Mouse (Mus musculus) forelimb bud, embryonic 11.5 days (tissue): Measurements from ENCODE around the gene Sct.

Experiments used
- DNase-seq: peaks from one replicate; pipeline ENCODE4 v3.0.0-alpha.2; 2012; ENCODE audit warnings: low read depth, low spot score

Sct gene

GRCm38 (mm10) chr7:141278766-141279590 lies at the start of gene Sct:
TSS of gene Sct (minus strand) at chr7:141279133.
- peak; percentile 64 for DNase-seq

DNA sequence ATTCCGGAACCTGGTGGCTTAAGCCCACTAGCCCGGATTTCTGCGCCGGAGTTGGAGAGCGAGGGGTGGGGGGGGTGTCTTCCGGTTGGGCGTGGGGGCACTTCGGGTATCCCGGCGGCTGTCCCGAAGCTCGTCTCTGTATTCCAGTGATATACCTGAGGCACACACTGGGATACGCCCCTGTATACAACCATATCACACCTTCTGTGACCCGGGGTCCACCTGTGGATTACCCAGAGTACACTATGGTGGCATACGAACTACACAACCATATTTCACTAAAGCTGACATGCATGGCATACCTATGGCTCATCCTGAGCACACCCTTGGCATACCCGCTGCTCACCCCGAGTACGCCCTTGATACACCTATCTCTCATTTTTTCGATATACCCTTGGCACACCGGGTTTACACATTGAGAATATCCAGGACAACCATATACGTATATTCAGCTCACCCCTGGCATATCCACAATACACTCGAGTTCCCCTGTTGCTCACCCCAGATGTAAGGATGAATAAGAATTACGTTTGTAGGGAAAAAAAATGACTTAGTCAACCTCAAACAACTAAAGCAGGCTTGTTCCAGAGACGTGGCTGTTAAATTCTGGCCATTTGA lies 49.5 kb upstream of the Sct start:
- no peak for DNase-seq

- DNase-seq = peak; percentile 97
Measured at GRCm38 (mm10) chr7:141327469-141328372, 48.8 kb upstream of the Sct start, which contains the start of the genes Deaf1 and Tmem80. TSS of gene Deaf1 (minus strand) at chr7:141327690. TSS of gene Tmem80 (plus strand) at chr7:141327739.

GRCm38 (mm10) chr7:141326546-141327446 lies 47.9 kb upstream of the Sct start:
- peak; percentile 31 for DNase-seq

DNA sequence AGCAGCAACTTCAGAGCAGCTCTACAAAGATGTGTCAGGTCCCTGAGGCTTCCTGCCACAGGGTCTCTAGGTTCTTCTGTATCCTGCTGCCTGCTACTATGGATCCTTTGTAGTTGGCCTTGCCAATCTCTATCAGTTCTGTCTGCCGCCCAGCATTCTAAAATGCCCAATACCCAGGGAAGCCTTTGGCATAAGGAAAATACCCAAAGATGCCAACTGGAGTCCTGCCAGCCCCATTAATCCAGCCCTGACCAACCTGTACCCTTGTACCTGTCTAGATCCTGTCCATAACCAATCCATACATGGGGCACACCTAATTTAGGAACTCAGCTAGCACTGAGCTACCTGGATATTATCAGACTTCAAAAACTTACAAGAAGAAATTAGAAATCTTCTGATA lies 45.8 kb upstream of the Sct start:
- no peak for DNase-seq

DNA sequence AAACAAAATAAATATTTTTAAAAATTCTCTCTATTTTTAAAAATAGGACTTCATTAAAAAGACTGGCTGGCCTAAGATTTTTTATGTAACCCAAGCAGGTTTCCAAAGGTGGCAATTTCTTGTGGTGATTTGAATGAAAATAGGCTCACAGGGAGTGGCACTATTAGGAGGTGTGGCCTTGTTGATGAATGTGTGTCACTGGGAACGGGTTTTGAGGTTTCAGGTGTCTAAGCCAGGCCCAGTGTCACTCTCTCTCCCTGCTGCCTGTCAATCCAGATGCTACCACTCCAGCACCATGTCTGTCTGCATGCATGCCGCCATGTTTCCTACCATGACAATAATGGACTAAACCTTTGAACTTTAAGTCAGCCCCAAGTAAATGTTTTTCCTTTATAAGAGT lies 40.5 kb upstream of the Sct start:
- no peak for DNase-seq

GRCm38 (mm10) chr7:141317619-141318132 lies 38.7 kb upstream of the Sct start:
- no peak for DNase-seq

DNA sequence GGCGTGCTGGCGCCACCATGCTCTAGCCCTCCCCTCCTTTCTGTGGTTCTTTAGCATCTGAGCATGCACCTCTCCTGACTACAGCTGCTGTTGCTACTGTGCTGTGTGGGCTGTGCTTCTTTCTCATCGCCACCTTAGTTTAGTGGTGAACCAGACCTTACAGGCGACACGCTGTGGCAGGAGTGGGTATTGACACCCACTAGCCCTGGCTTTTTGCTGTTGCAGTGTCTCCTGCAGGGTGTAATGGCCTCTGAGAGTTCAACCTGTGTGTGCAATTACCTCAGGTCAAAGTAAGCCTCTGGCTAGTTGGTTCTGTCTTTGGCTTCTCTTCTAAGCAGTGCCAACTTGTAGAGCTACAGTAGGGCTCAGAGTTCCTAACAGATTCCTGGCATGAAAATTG lies 37.0 kb upstream of the Sct start:
- DNase-seq = no peak

DNA sequence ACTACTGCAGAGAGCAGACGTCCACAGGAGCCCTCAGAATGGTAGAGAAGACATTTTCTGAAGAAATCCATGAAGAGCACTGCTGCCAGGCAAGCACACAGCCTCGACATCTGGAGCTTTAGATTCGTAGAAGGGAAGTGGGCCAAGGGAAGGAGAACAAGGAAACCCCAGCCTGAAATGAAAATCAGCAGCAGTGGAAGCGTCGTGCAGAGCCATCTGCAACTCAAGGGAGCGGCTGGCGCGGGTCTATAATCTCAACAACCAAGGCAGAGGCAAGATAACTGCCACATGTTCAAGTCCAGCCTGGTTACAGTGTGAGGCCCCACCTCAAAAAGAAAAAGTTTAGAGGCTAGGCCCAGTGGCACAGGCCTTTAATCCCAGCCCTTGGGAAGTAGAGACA lies 36.1 kb upstream of the Sct start:
- no peak for DNase-seq

- no peak for DNase-seq
Measured at GRCm38 (mm10) chr7:141314416-141314815, 35.5 kb upstream of the Sct start.

DNA sequence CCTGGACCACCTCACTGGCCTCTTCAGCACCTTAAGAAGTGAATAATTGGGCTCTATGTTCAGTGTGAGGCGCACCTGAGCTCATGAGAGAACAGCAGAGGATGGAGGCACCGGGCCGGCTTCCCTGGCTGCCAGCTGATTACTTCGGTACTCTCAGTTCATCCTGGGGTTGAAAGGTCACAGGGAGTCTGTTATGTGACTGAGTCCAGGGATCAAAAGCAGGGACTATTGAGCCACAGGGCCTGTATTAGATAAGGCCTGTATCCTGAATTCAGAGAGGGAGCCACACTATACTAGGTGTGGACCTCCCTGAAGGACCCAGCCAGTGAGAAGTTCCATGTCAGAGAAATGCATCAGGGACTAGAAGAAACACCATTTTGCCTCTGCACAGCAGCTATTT lies 25.6 kb upstream of the Sct start:
- no peak for DNase-seq

DNA sequence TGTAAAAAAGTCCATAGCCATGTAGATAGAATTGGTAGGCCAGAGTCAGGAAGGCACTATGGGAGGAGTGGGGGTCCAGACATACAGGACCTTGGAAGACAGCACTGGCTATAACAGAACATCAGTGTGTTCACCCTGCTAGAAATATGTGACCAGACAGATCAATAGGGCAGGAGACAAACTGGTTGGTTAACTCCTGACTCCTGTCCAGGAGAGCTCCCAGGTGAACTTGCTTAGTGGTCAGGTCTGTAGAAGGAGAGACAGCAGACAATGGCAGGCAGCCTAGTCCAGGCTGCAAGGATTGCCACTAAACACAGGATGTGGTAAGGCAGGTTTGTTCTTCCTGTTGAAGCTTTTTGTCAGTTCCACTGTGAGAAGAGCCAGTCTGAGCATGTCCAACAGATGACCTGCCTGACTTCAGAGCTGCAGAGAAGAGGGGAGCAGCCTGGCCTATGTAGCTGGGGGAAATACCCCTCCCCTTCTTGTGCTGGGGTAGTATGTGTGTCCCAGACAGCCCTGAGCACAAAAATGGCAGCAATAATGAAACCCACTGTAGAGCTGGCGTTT lies 23.9 kb upstream of the Sct start:
- DNase-seq = no peak

DNA sequence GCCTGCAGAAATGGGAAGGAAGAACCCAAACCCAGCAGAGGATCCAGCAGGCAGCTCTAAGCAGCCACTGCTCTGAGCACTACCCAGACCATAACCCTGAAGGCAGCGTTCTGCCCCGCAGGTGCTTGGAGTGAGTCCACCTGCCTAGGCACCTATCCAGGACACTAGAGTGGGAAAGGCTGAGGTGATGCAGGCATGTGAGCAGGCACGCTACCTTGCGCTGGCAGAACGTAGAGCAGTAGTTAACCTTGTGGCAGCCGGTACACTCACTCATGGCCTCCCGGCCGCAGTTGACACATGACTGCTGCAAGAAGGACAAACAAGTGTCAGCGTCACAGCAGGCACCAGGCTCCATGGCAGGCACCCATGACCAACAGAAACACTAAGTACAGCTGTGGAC lies 22.5 kb upstream of the Sct start:
- no peak for DNase-seq

DNA sequence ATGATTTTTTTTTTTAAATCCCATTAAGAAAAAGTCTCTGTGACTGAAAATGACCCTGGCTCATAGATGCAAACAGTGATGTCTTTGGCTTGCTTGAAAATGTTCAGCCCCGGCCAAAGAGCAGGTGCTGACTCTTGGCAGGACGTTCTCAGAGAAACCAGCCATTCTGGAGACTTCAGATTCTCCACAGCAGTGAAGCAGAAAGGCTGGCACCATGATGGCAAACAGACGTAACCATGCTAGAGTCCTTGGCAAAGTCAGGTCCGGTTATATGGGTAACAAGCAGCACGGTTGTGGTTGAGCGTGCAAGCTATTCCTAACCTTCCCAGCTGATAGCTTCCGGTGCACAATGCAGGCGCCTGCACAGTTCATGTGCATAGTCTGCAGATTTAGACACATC lies 20.2 kb upstream of the Sct start:
- no peak for DNase-seq

- no peak for DNase-seq
Measured at GRCm38 (mm10) chr7:141297926-141298650, 19.2 kb upstream of the Sct start.

DNA sequence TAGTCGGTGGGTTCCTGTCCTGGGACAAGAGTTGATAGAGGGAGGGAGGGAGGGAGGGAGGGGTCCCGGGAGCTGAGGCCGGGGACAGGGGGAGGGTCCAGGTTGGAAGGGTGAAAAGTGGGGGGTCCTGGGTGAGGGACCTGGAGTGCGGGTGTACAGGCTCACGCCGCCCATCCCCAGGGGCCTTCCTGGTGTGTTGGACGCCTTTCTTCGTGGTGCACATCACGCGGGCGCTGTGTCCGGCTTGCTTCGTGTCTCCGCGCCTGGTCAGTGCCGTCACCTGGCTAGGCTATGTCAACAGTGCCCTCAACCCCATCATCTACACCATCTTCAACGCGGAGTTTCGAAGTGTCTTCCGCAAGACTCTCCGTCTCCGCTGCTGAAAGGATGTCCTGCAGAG lies 15.5 kb upstream of the Sct start:
- DNase-seq = no peak

DNA sequence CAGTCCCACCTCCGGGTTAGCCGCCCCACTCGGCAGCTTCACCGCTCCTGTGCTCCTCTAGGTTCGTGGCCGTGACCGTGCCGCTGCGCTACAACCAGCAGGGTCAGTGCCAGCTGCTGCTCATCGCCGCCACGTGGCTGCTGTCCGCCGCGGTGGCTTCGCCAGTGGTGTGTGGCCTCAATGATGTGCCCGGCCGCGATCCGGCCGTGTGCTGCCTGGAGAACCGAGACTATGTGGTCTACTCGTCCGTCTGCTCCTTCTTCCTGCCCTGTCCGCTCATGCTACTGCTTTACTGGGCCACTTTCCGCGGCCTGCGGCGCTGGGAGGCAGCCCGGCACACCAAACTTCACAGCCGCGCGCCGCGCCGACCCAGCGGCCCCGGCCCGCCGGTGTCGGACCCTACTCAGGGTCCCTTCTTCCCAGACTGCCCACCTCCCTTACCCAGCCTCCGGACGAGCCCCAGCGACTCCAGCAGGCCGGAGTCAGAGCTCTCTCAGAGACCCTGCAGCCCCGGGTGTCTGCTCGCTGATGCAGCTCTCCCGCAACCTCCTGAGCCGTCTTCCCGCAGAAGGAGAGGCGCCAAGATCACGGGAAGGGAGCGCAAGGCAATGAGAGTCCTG lies 15.0 kb upstream of the Sct start:
- DNase-seq = peak; percentile 17

DNA sequence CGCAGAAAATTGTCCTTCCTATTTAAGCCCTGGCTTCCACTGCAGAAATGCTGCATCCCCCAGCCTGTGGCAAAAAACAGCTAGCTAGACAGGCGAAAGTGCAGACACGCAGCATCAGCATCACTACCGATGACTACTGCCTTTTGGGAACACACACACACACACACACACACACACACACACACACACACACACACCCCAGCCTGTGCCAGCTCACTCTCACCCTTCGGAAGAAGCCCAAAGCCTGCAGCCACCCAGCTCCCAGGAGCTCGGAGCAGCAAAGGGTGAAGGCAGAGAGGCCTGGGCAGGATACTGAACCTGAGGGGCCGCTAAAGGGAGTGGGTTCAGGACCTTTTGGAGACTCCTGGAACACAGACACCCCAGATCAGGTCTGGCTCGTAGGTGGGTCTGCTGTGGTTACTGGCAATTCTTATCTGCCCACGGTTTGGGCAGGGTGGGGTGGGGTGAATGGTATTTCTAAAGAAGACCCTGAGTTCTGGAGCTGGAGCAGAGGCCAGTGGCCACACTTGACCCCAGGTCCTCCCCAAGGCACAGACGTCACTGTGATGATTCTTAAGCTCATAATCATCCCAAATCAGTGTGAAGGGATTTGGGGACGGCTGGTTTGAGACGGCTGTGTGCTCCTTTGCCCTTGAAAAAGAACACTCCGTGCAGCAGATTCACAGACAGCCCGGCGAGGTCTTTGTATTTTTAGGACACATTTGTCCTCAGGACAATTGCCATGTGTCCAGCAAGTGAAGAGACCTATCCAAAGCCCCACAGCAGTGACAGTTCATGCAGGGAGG lies 13.9 kb upstream of the Sct start:
- DNase-seq = no peak
